9 mouse cellular contexts compared by ENCODE assay signal in the genomic region with DNA sequence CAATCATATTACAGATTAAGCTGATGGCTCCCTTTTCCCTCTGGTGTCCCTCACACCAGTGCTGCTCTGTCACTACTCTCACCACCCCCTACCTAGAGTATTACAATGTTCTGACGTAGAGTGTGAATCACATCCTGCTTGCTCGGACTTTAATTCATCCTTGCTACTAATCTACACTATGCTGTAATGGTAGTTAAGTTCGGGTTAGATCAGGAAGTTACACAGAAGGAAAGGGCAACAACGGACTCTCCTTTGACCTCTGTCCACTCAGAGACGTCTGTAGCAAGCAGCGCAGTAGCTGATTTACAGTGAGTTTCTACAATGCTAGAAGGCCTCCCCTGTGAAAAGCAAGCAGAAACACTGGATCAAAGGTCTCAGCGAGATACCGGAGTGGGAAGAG. TPM values are rescaled to one million over a fixed set of nuclear protein-coding genes. Genes with fewer than 3 reads are reported as not detected.
DNase-seq lines count a peak whose midpoint lies in the region; ATAC-seq lines count a peak whose summit lies in the region.
"Had no signal": no experiment of that assay in that cellular context is flagged by ENCODE, and none has a peak within 500 bp of the region (broad histone marks: within the 10 kb centered on the region; RNA-seq: fewer than 3 reads in every experiment).

No protein-coding gene starts in this region.

- intact Hi-C loops in heart, postnatal 10 days (cut with DNase I), result no loop called here
- intact Hi-C loops in left cerebral cortex, postnatal 25 days (cut with DNase I), result no loop called here

- H3K9ac ChIP-seq in heart, embryonic 11.5 days (ENCODE audit: low read depth, low read length), result peak overlapping the region; percentile 56
- no peak overlapping the region for H3K9ac ChIP-seq in limb, embryonic 12.5 days (replicated peaks)

- H3K36me3 ChIP-seq in heart, embryonic 11.5 days (ENCODE audit: control insufficient read depth, insufficient read depth, low read length), result no peaks in the 10 kb centered on the region
- H3K36me3 ChIP-seq in limb, embryonic 12.5 days, result no peaks in the 10 kb centered on the region

- H3K4me1 ChIP-seq in heart, embryonic 11.5 days (ENCODE audit: control insufficient read depth, insufficient read depth, low read length), result no peaks in the 10 kb centered on the region; the same call in 1 of the 2 replicates
- H3K4me1 ChIP-seq in brown adipose tissue, adult 24 weeks (ENCODE audit: control insufficient read depth, insufficient read depth, insufficient read length, low read length), result no peaks in the 10 kb centered on the region
- H3K4me1 ChIP-seq in limb, embryonic 12.5 days (replicated peaks), result no peaks in the 10 kb centered on the region

- no peaks in the 10 kb centered on the region for H3K27me3 ChIP-seq in heart, embryonic 11.5 days (ENCODE audit: control insufficient read depth, insufficient read depth, low read length)
- H3K27me3 ChIP-seq in limb, embryonic 12.5 days, result peaks cover 26% of the 10 kb centered on the region; the same call in 1 of the 2 replicates

- 5% methylated on average over 8 of the region's 8 CpGs for WGBS in heart, embryonic 11.5 days (ENCODE audit: insufficient replicate concordance)
- WGBS in limb, embryonic 12.5 days, result 9% methylated on average over 8 of the region's 8 CpGs

- no peak for ATAC-seq in heart, embryonic 11.5 days (replicated peaks; ENCODE audit: insufficient number of reproducible peaks, low FRiP score, low TSS enrichment)
- no peak for ATAC-seq in limb, embryonic 12.5 days (ENCODE audit: insufficient number of reproducible peaks, insufficient read depth, low FRiP score, low TSS enrichment, low read depth)

- peak overlapping the region; percentile 68 for H3K4me2 ChIP-seq in heart, embryonic 11.5 days
- H3K4me2 ChIP-seq in limb, embryonic 12.5 days, result peak overlapping the region; percentile 40

- DNase-seq in heart, postnatal 10 days, result no peak
- peak; percentile 36 for DNase-seq in 3134 (ENCODE audit: extremely low read depth, insufficient read length, low spot score)
- DNase-seq in cerebellum, adult 11 months, result no peak
- DNase-seq in left cerebral cortex, postnatal 25 days (ENCODE audit: low spot score in 2 of 2), result no peak
- DNase-seq in layer of hippocampus, postnatal 36 days, result no peak
- DNase-seq: kidney, postnatal 25 days had no signal

- no peaks in the 10 kb centered on the region for H3K9me3 ChIP-seq in heart, embryonic 11.5 days (replicated peaks; ENCODE audit: control insufficient read depth, low read length)
- H3K9me3 ChIP-seq in limb, embryonic 12.5 days, result no peaks in the 10 kb centered on the region

- peak overlapping the region; percentile 35; the same call in 1 of the 2 replicates for H3K27ac ChIP-seq in heart, embryonic 11.5 days (ENCODE audit: low read depth, low read length)
- peak overlapping the region; percentile 7 for H3K27ac ChIP-seq in brown adipose tissue, adult 24 weeks (replicated peaks; ENCODE audit: low read depth, low read length)
- no peak overlapping the region for H3K27ac ChIP-seq in limb, embryonic 12.5 days

- H3K4me3 ChIP-seq in heart, embryonic 11.5 days (ENCODE audit: low read depth, low read length), result peak overlapping the region; percentile 45
- H3K4me3 ChIP-seq in brown adipose tissue, adult 24 weeks (ENCODE audit: insufficient read depth, low read depth, low read length), result peak overlapping the region; percentile 60
- peak overlapping the region; percentile 23; the same call in 1 of the 2 replicates for H3K4me3 ChIP-seq in limb, embryonic 12.5 days (replicated peaks)

RNA-seq across cellular contexts. Expression of a gene that starts 31.0 kb away (rescaled TPM):
- 6.7 and 7.6 TPM in 2 replicates for polyA plus RNA-seq in heart, embryonic 11.5 days (2014; fragmentation: Nextera tagmentation; extraction: Ambion mirVana)
- 1 to 10 TPM; 1.4 to 1.9 TPM for total RNA-seq in heart, postnatal 10 days (2021)
- polyA plus RNA-seq in brown adipose tissue, adult 24 weeks (2012; ENCODE audit: insufficient read depth, insufficient read length, missing spikeins), result not detected in 2 replicates
- 23.2 and 25.2 TPM in 2 replicates for polyA plus RNA-seq in limb, embryonic 12.5 days (2016; fragmentation: Nextera tagmentation; extraction: Ambion mirVana)
- total RNA-seq in left cerebral cortex, postnatal 25 days (2021), result 1 to 10 TPM; 2.6 to 3.3 TPM
- 1 to 10 TPM; 2.6 to 5.2 TPM for total RNA-seq in layer of hippocampus, postnatal 36 days (2021)
